Mouse (Mus musculus) CD4-positive helper T cell, adult 2 months (primary cell): ENCODE data around the gene Prpf31.
A peak's percentile ranks its signal among the peaks of the same experiment; 100 is the strongest.

Source experiments
- DNase-seq: peaks from one replicate; pipeline ENCODE4 v3.0.0-alpha.2; 2012; ENCODE audit warnings: low read depth, missing footprints, low spot score

Prpf31 gene

GRCm38 (mm10) chr7:3617242-3617995 lies 12.4 kb upstream of the Prpf31 start, which contains the start of gene Ndufa3:
TSS of gene Ndufa3 (plus strand) at chr7:3617373.
- DNase-seq: peak; percentile 95

- DNase-seq: no peak
These were observed 755 bp upstream of the Prpf31 start for GRCm38 (mm10) chr7:3629030-3629429.

- DNase-seq: no peak
These were observed 662 bp downstream of the Prpf31 start for GRCm38 (mm10) chr7:3630478-3630815.

- no peak for DNase-seq
These were observed 13.6 kb downstream of the Prpf31 start for GRCm38 (mm10) chr7:3643412-3643811.

GRCm38 (mm10) chr7:3643843-3644242 lies 14.1 kb downstream of the Prpf31 start:
- no peak for DNase-seq

- no peak for DNase-seq
These were observed 14.5 kb downstream of the Prpf31 start for GRCm38 (mm10) chr7:3644348-3644671.

GRCm38 (mm10) chr7:3644672-3645487 lies 15.1 kb downstream of the Prpf31 start, which contains the start of gene Cnot3:
TSS of gene Cnot3 (plus strand) at chr7:3645268.
- DNase-seq: peak; percentile 100

- no peak for DNase-seq
These were observed 15.8 kb downstream of the Prpf31 start for GRCm38 (mm10) chr7:3645488-3646025.

GRCm38 (mm10) chr7:3646188-3646587 lies 16.4 kb downstream of the Prpf31 start:
- DNase-seq: peak; percentile 34

GRCm38 (mm10) chr7:3646641-3647040 lies 16.9 kb downstream of the Prpf31 start:
- no peak for DNase-seq

GRCm38 (mm10) chr7:3656966-3657365 lies 27.2 kb downstream of the Prpf31 start:
- no peak for DNase-seq

- DNase-seq: no peak
These were observed 28.8 kb downstream of the Prpf31 start for GRCm38 (mm10) chr7:3658578-3658977.

- DNase-seq: no peak
These were observed 34.9 kb downstream of the Prpf31 start for GRCm38 (mm10) chr7:3664524-3665214.

GRCm38 (mm10) chr7:3665215-3666114 lies 35.7 kb downstream of the Prpf31 start, which contains the start of gene Leng1:
TSS of gene Leng1 (minus strand) at chr7:3665840.
- DNase-seq: peak; percentile 97

GRCm38 (mm10) chr7:3666921-3667391 lies 37.2 kb downstream of the Prpf31 start:
- DNase-seq: no peak

- DNase-seq: peak; percentile 74
These were observed 44.9 kb downstream of the Prpf31 start for GRCm38 (mm10) chr7:3674507-3675227.

- no peak for DNase-seq
These were observed 45.4 kb downstream of the Prpf31 start for GRCm38 (mm10) chr7:3675228-3675548.

GRCm38 (mm10) chr7:3676371-3676770 lies 46.6 kb downstream of the Prpf31 start:
- no peak for DNase-seq

GRCm38 (mm10) chr7:3677342-3677741 lies 47.6 kb downstream of the Prpf31 start, which contains the start of gene Tmc4:
TSS of gene Tmc4 (minus strand) at chr7:3677553.
- no peak for DNase-seq

GRCm38 (mm10) chr7:3683908-3684550 lies 54.2 kb downstream of the Prpf31 start:
- DNase-seq: no peak
